Mouse (Mus musculus) erythroblast, embryonic 14.5 days (primary cell): ENCODE results near the gene Eva1b.

Experiments
- GATA1 ChIP-seq: IDR thresholded peaks from 2 replicates; pipeline ENCODE4 v1.6.1; 2012; ENCODE audit warnings: low read length, inconsistent platforms, mixed read lengths
- TAL1 ChIP-seq: IDR thresholded peaks from 3 replicates; pipeline ENCODE4 v1.6.1; 2012; ENCODE audit warnings: low read length, inconsistent platforms, mixed read lengths

DNA sequence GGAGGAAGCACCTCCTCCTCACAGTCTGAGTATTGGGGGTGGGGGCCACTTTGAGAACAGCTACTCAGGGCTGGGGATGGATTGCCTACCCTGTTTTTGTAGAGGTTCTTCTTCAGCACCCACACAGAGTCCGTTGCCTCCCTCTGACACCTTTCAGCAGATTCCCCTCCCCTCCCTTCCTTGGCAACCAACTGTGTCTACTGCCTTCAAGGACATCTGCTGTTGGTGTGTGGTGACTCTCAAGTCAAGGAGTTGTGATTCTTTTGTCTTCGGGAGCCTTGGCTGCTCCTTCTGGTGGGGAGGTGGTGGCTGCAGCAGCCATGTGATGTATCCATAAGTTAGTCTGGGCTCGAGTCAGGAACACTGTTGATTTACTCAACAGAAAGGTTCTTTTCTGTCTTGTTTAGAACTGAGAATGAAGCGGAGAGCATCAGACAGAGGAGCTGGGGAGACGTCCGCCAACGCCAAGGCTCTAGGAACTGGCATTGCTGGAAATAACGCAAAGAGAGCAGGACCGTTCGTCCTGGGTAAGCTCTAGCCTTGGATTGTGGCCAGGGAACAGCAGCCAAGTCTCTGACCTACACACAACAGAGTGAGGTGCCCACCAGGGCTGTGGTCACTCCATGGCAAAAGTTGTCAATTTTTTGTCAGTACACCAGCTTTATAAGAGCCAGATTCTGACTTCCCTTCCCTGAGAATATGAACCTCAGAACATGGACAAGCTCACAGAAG lies 24.1 kb upstream of the Eva1b start:
- no peak for TF ChIP-seq GATA1
- no peak for TF ChIP-seq TAL1
